Mouse (Mus musculus) kidney, embryonic 14.5 days (tissue): ENCODE measurements around the gene Nsf. TPM values are rescaled to one million over a fixed set of nuclear protein-coding genes. Genes with fewer than 3 reads are reported as not detected.

Experiments
- ATAC-seq: fragments of 200-750 bp; cut with Nextera tagmentation; 2 replicates; pipeline ENCODE4 v1.8.0; 2017; ENCODE audit warnings: moderate number of reproducible peaks, mild to moderate bottlenecking, moderate TSS enrichment, moderate library complexity; ENCODE audit not compliant: low FRiP score, low TSS enrichment
- H3K27ac ChIP-seq: fragments of 300-500 bp; sonication (generic); 2 replicates; pipeline ENCODE4 v1.5.1; 2014; ENCODE audit warnings: low read depth, mild to moderate bottlenecking, low read length, moderate library complexity, mixed read lengths
- H3K27me3 ChIP-seq: fragments of 300-500 bp; sonication (generic); 2 replicates; pipeline ENCODE4 v1.6.1; 2014; ENCODE audit warnings: mild to moderate bottlenecking, low read length; ENCODE audit not compliant: control insufficient read depth, insufficient read depth
- H3K36me3 ChIP-seq: fragments of 300-500 bp; sonication (generic); 2 replicates; pipeline ENCODE4 v1.6.1; 2014; ENCODE audit warnings: low read length, mixed read lengths; ENCODE audit not compliant: control insufficient read depth, insufficient read depth
- H3K4me1 ChIP-seq: fragments of 300-500 bp; sonication (generic); 2 replicates; pipeline ENCODE4 v1.6.1; 2014; ENCODE audit warnings: low read length, mixed read lengths; ENCODE audit not compliant: control insufficient read depth, insufficient read depth
- H3K4me2 ChIP-seq: fragments of 300-500 bp; sonication (generic); replicated peaks from 2 replicates; pipeline ENCODE4 v1.6.1; 2014; ENCODE audit warnings: low read depth, mild to moderate bottlenecking, low read length
- H3K4me3 ChIP-seq: fragments of 300-500 bp; sonication (generic); 2 replicates; pipeline ENCODE4 v1.5.1; 2014; ENCODE audit warnings: mild to moderate bottlenecking, low read length
- H3K9ac ChIP-seq: fragments of 300-500 bp; sonication (generic); 2 replicates; pipeline ENCODE4 v1.6.1; 2014; ENCODE audit warnings: low read depth, mild to moderate bottlenecking, low read length, moderate library complexity
- H3K9me3 ChIP-seq: fragments of 300-500 bp; sonication (generic); 2 replicates; pipeline ENCODE4 v1.6.1; 2016; ENCODE audit warnings: low read length; ENCODE audit not compliant: control insufficient read depth
- WGBS: fragments of 180-500 bp; shearing (Covaris S2); extraction: QIAGEN DNeasy Blood & Tissue Kit; methylation state at CpG from one replicate; pipeline ENCODE4 v1.1.7; 2014; 5-methylcytosine and 5-hydroxymethylcytosine counted together
- polyA plus RNA-seq: library from polyadenylated mRNA; unstranded; fragments of >200 nt; fragmentation: Nextera tagmentation; extraction: Ambion mirVana; gene quantifications from 2 replicates; pipeline ENCODE4 v1.2.1, GENCODE M21; 2014

Nsf gene
- polyA plus RNA-seq, 1 experiment from 2014 or later, result 48.1 TPM

DNA sequence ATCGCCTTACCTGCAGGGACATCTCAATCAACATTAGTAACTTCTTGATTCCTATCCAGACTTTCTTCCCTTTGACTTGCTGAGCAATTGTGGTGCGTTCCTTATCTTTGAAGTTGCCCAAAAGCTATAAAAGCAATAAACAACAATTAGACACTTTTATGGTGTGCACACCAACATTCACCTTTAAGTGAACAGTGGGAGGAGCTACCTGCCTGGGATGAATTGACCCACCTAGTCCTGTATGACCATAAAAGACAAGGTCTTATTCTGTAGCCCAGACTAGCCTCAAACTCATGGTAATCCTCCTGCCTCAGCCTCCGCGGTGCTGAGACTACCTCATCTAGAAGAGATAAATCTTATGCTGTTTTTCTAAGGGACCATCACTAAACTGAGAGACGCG is 126.7 kb downstream of the Nsf start:
- Histone ChIP-seq H3K9ac (no peak overlapping the region), H3K27ac (no peak overlapping the region), H3K4me1 (no peaks in the 10 kb centered on the region), H3K4me2 (no peak overlapping the region), H3K4me3 (no peak overlapping the region), H3K27me3 (no peaks in the 10 kb centered on the region), H3K36me3 (peaks cover 18% of the 10 kb centered on the region), H3K9me3 (no peaks in the 10 kb centered on the region)
- 84% methylated on average over 6 of the region's 6 CpGs for WGBS
- ATAC-seq, result no peak

DNA sequence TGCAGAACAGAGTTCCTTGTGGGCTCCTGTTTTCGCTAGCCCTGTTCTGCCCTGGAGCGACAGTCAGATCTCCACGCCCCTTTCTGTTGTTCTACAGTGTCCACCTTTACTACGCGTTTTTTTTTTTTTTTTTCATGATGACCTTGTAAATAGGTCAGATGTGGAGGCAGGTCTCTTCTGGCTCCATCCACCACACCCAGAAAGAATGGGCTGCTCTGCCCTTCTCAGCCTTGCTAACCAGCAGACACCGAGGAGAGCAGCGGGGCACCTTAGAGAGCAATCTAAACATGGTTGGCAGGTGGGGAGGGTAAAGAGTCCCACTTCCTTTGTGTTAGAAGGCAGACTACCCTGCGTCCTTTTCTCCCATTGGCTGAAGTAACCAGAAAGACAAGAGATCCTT is 137.1 kb downstream of the Nsf start:
- no peak overlapping the region for H3K4me3 ChIP-seq
- H3K9ac ChIP-seq, result no peak overlapping the region
- H3K27me3 ChIP-seq, result peaks cover 17% of the 10 kb centered on the region
- WGBS, result 87% methylated on average over 8 of the region's 8 CpGs
- ATAC-seq, result no peak
- no peaks in the 10 kb centered on the region for H3K9me3 ChIP-seq
- no peak overlapping the region for H3K27ac ChIP-seq
- H3K36me3 ChIP-seq, result no peaks in the 10 kb centered on the region
- no peak overlapping the region for H3K4me2 ChIP-seq
- no peaks in the 10 kb centered on the region for H3K4me1 ChIP-seq

DNA sequence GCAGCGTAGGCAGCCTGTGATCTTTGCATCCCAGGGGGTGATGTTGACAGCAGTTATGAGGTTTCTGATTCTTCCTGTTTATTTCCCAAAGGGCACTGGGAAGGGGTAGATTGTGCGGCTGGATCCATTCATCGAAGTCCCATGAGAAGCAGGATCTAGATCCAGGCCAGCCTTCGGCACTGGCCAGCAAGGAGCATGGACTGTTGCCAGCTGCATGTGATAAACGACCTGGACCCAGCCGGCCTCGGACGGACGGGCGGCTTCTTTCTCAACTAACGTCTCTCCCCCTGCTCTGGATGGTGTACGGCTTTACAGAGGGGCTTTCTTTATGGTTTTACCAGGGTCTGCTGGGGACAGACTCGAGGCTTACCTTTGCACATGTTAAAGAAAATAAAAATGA is 137.9 kb downstream of the Nsf start:
- Histone ChIP-seq H3K9me3 (no peaks in the 10 kb centered on the region), H3K36me3 (no peaks in the 10 kb centered on the region), H3K4me2 (no peak overlapping the region), H3K27ac (no peak overlapping the region), H3K4me1 (no peaks in the 10 kb centered on the region), H3K27me3 (peaks cover 24% of the 10 kb centered on the region), H3K9ac (no peak overlapping the region), H3K4me3 (no peak overlapping the region)
- 30% methylated on average over 13 of the region's 13 CpGs for WGBS
- ATAC-seq, result no peak

DNA sequence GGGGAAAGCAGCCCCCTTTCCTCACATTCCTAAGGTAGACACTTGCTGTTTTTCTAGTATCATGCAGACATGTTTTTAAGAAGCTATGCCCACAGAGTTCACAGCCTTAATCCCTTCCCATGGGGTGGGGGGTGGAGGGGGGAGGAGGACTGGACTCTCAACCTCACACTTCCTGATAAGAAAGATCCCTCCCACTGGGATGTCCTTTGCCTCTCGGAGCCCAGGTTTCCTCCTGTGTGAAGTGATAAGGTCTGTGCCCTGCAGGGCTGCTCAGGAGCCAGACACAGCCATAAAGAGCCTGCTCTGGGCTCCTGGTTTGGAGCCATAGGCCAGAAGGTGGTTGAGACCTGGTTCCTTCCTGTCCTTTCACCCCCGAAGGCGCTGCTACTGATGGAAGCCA is 139.0 kb downstream of the Nsf start:
- Histone ChIP-seq H3K4me2 (no peak overlapping the region), H3K36me3 (no peaks in the 10 kb centered on the region), H3K4me3 (no peak overlapping the region), H3K4me1 (peaks cover 8% of the 10 kb centered on the region), H3K27ac (no peak overlapping the region), H3K27me3 (peaks cover 36% of the 10 kb centered on the region), H3K9me3 (no peaks in the 10 kb centered on the region), H3K9ac (no peak overlapping the region)
- 27% methylated on average over 3 of the region's 3 CpGs for WGBS
- ATAC-seq, result no peak

DNA sequence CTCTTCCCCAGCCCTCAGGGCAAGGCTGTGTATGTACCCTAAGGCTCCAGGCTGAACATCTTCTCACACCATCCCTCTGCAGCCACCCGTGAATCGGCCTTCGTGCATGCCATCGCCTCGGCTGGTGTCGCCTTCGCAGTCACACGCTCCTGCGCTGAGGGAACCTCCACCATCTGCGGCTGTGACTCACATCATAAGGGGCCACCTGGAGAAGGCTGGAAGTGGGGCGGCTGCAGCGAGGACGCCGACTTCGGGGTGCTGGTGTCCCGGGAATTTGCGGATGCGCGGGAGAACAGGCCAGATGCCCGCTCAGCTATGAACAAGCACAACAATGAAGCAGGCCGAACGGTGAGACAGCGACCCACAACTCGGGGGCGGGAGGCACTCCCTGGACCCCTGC is 142.6 kb downstream of the Nsf start:
- Histone ChIP-seq H3K27me3 (peaks cover 70% of the 10 kb centered on the region), H3K36me3 (no peaks in the 10 kb centered on the region), H3K4me3 (no peak overlapping the region), H3K9me3 (no peaks in the 10 kb centered on the region), H3K27ac (no peak overlapping the region), H3K4me2 (no peak overlapping the region), H3K9ac (no peak overlapping the region), H3K4me1 (peaks cover 14% of the 10 kb centered on the region)
- ATAC-seq, result no peak
- WGBS, result 40% methylated on average over 25 of the region's 25 CpGs

DNA sequence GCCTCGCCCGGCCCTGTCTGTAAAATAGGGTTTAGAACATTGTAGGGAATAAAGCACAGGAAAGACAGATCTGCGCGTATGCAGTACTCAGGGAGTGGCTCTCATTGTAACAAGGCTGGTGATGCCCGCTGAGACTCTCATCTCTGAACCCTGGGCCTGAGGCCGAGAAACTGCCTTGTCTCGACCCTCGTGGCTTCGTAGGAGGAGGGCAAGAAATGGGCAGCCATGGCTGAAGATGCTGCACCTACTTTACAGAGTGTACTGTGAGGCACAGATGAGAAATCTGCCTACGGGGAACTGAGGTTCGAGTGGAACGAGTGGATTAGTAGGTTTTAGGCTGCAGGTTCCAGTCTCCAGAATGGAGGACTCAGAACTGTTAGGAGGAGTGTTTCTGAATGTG is 143.2 kb downstream of the Nsf start:
- Histone ChIP-seq H3K27me3 (peaks cover 70% of the 10 kb centered on the region), H3K9ac (0 out of 2 replicates have a peak overlapping the region, but pooled peaks have one; percentile 55), H3K4me1 (peaks cover 14% of the 10 kb centered on the region), H3K9me3 (no peaks in the 10 kb centered on the region), H3K36me3 (no peaks in the 10 kb centered on the region), H3K27ac (no peak overlapping the region), H3K4me2 (peak overlapping the region; percentile 100), H3K4me3 (peak overlapping the region; percentile 62)
- 13% methylated on average over 12 of the region's 12 CpGs for WGBS
- ATAC-seq, result no peak

DNA sequence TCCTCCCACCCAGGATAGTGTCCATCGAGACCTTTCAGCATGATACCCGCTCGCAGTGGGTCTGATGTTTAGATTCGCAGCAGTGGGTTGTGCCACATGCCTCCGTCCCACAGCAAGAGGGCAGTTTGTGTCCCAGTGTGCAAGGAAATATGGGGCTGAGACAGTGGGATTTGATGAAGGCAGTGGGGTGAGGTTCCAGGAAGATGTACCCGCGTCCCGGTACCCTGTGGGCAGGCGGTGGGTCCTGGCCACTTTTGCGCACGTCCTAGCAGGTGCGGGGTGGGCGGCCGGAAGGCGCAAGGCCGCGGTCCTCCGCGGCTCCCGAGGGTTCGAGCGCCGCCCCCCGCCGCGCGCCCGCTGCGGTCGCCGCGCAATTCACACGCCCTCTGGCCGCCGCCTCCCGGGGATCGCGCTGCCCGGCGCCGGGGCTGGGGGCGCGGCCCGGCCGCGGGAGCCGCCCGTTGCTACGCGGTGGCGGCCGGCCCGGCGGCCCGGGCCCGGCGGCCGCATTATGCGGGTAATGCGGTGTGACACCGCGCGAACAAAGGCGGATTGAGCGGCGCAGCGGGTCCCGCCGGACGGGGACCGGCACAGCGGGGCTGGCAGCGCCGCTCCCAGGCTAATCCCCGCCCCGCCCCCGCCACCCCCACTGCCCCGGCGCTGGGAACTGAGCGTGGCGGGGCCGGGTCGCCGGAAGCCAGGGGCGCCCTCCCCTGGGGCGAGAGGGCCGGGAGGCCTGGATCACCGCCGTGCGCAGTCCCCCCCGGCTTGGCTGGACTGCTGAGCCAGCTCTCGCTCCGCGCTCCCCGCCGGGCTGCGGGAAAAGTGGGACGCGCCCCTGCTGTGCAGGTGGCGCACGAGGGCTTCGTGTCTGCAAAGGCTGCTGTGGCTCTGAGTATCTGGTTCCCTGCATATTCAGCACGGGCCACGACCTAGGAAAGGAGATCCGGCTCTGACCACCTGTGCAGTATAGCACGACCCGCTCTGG is 144.0 kb downstream of the Nsf start:
- Histone ChIP-seq H3K27me3 (peaks cover 68% of the 10 kb centered on the region), H3K9me3 (0 out of 2 replicates have a peak, but pooled peaks cover 2% of the 10 kb centered on the region), H3K4me2 (peak overlapping the region; percentile 100), H3K4me1 (peaks cover 14% of the 10 kb centered on the region), H3K36me3 (no peaks in the 10 kb centered on the region), H3K9ac (peak overlapping the region; percentile 55), H3K27ac (no peak overlapping the region), H3K4me3 (peak overlapping the region; percentile 62)
- under 1% methylated on average over 80 of the region's 107 CpGs for WGBS
- ATAC-seq, result peak; percentile 63

DNA sequence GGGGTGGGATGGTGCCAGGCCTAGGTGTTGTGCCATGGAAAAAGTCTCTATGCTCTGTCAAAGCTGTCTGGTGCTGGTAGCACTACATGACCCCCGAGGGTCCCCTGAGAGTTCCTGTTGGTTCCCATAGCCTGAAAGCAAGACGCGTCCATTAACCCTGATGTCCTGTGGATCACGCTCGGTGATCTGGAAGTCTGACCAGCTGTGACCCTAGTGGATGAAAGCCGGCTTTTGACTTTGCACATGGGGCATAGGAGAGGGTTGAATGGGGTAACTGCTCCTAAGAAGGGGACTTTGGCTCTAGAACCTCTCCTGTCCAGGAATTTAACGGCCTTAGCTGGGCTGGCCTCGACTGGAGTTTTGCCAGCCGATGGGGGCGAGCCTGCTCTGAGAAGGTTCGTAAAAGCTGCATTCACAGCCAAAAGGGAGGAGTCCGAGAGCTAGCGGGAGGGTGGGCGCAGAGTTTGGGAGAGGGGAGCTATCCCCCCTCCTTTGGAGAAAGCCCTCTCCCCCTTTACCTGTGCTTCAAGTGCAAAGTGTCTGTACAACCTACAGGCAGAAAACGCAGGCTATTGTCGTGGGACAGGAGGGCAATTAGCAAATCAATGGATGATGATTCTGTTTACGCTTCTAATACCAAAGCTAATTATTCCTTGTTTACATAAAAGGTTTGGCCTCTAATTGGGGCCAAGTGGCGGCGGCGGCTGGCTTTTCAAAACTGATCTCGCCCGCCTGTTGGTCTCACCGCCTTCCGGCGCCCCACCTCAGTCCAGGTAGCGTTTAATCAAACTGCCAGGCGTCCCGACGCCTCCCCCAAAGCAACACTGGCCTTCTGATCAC is 144.9 kb downstream of the Nsf start:
- Histone ChIP-seq H3K4me1 (peaks cover 14% of the 10 kb centered on the region), H3K27me3 (peaks cover 67% of the 10 kb centered on the region), H3K27ac (no peak overlapping the region), H3K36me3 (no peaks in the 10 kb centered on the region), H3K4me2 (peak overlapping the region; percentile 100), H3K9me3 (0 out of 2 replicates have a peak, but pooled peaks cover 2% of the 10 kb centered on the region), H3K4me3 (peak overlapping the region; percentile 62), H3K9ac (peak overlapping the region; percentile 55; the same call in 1 of the 2 replicates)
- WGBS, result 5% methylated on average over 29 of the region's 29 CpGs
- no peak for ATAC-seq
